Mouse (Mus musculus): ENCODE measurements around the gene Csrp2. TPM values are rescaled to one million over a fixed set of nuclear protein-coding genes. Genes with fewer than 3 reads are reported as not detected.

The Csrp2 gene
- 19.3 and 26.5 TPM in 2 replicates for total RNA-seq (2015)
- total RNA-seq (2017) = 61.1 and 92.4 TPM in 2 replicates

DNA sequence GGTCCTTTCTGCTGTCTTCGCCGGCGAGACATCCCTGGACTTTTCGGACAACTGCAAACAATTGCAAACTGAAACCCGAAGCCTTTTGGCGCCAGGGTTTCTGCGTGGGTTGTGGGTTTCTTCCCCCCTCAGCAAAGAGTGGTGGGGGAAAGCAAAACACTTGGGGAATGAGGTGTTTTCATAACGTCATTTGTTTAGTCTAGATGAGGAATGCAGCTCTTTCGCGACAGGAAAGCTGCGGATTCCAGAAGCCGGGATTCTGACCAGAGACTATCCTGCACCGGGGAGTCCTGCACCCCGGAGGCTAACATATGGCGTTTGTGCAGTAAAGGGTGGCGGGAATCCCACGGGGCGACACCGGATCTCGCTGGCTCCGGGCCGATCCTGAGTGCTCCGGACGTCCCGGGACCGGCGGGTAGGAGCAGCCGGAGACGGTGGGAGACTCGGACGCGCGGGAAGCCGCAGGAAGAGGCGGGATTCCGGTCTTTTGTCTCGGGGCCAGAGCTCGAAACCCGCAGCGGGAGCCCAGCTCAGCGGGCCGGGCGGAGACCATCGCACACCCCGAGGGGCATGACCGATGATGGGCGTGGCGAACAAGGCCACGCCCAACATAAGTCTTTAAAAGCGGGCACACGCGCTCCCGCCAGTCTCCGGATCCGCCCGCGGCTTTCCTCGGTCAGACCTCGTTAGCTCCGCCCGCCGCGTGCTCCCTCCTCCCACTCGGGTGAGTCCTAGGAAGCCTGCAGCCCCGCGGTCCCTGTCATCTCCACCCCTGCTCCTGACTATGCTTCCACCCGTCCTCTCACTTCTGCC is at the start of gene Csrp2:
TSS of gene Csrp2 (plus strand) at position 259 of the 813 bp plus-strand sequence.
- peak; percentile 84 for ATAC-seq (replicated peaks; ENCODE audit: poor library complexity)

DNA sequence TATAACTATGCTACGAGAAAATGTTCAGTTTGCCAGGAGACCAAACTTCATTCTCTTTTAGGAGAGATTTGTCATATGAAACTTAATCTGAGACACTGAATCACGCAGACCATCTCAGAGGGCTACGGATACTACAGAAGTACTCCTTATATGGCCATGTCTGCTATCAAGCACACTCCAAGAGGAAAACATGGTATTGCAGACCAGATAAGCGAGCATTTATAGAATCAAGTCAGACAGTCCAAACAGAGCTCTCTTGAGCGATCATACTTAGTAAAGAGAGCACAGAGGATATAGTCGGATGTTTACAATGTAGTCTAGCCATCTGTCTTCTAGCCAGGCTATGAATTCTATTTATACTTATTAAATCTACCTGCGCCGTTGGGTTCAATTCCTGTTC is 44.7 kb upstream of the Csrp2 start:
- no peak for ATAC-seq (replicated peaks; ENCODE audit: poor library complexity)

DNA sequence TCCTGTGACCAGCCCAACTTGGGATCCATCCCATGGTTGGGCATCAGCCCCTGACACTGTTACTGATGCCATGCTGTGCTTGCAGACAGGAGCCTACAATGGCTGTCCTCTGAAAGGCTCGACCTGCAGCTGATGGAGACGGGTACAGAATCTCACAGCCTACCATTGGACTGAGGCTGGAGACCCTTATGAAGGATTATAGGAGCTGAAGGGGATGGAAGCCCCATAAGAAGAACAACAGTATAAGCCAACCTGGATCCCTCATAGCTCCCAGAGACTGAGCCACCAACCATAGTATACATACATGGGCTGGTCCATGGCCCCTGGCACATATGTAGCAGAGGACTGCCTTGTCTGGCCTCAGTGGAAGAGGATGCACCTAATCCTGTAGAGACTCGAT is 42.6 kb upstream of the Csrp2 start:
- no peak for ATAC-seq (replicated peaks; ENCODE audit: poor library complexity)

DNA sequence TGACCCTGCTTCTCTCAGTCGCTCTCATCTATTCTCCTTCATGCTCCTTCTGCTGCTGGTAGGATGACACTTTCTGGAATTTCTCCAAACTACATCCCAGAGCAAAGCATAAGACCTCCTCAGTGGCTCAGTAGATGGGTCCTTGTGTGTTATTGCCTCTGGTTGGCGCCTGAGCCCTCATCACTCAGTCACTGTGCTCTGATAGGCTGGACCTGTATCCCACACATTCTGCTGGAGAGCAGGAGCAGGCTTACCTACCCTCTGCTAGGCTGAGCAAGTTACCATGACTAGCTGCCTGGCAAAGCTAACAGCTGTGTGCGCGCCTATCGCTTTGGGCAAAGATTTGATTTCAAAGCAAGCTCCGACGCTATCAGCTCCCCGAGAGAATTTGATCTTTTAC is 41.7 kb upstream of the Csrp2 start:
- ATAC-seq (replicated peaks; ENCODE audit: poor library complexity) = no peak

DNA sequence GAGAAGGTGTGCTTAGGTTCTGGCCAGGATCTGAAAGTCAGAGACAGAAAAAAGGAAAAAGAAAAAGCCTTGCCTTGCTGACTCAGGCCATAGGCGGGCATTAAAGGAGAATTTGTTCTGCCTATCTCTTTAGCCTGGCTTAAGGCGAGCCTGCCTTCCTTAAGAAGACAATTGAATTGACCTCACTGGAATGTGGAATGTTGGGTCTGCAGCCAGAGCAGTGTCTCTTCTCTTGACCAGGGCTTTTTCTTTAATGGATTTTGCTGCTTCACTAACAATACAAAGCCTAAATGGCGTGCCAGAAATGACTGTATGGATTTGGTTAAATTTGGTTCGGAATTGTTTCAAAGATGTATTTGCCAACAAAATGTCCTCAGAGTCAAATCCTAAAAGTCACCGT is 40.9 kb upstream of the Csrp2 start:
- ATAC-seq (replicated peaks; ENCODE audit: poor library complexity) = no peak

DNA sequence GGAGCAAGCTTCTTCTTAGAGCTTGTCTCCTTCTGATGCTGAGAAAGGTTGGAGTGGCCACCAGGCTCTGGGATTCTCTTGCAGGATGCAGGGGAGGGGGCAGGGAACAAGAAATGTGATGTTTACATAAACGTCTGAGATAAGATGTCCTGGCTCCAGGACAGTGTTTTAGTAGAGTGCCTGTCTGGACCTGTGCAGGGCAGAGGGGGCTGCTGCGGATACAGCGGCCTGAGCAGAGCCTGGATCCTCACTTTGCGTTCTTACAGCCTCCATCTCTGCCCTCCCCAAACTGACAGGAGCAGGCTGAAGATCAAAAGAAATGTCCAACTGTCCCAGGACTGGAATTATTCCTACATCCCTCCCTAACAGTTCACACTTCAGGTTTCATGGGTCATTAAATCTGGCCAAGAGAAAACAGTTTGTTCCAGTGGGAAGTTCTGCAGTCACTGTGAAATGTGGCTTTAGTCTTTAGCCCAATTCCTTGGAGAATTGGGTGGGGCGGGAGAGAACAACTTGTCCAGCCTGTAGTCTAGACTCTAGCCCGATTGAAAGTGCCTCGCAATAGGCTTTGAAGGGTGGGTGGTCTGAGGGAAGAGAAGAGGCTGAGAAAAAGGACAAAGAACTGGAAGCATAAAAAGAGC is 40.0 kb upstream of the Csrp2 start:
- ATAC-seq (replicated peaks; ENCODE audit: poor library complexity) = no peak

DNA sequence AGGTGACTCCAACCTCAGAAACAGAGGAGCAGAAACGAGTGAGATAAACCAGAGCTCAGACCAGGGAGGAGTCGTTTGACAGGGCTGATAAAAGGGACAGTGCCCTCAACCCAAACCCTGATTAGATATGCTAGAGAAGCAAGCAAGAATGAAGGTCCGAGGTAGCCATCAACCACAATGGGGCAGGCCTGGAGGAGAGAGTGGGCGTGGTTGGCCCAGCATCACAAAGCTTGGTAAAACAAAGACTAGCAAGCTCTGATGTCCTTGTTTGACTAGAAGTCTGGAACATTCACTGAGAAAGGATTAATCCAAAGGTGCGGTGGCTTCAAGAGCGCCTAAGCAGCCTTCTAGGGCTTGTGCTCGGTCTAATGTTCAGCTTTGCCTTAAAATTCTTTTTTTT is 38.2 kb upstream of the Csrp2 start:
- no peak for ATAC-seq (replicated peaks; ENCODE audit: poor library complexity)

DNA sequence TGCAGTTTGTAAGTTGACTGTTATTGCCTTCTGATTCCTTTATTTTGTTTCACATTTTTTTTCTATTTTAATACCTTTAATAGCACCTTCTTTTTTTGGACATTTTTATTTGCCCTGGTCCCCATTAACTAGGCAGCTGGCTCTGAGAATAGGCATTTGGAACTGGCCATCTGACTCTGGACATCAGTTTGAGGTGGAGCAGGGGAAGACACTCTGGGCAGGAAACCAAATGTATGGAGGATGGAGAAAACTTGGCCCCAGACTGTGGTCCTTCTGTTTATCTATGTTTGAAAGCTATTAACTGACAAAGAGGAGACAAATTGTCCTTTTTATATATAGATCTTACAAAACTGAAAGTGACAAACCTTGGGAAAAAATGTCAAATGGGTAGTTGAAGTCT is 36.9 kb upstream of the Csrp2 start:
- ATAC-seq (replicated peaks; ENCODE audit: poor library complexity) = no peak

DNA sequence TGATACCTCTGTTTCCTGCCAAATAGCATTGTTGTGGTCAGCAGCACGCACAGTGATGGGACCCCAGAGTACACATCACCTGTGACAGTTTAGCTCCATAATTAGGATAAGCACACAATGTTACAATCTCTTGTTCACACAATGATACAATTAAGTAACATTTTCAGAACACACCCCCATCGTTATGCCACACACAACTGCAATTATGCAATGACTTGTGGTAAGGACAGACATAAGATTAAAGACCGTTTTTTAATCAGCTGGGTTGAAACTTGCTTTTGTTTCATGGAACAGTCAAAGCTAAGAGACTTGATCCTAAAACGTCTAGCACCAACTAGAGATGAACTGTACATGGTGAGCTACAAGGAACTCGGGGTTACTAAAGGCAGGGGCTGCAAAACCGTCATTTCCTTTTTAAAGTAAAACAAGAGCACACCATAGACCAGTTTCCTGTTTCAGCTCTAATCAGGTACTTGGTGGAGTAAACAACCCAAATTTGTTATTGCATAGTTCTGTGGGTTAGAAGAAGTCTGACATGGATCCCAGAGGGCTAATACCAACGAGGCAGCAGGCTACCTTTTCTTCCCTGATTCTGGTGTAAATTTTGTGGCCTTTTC is 28.8 kb upstream of the Csrp2 start:
- peak; percentile 86 for ATAC-seq (replicated peaks; ENCODE audit: poor library complexity)

DNA sequence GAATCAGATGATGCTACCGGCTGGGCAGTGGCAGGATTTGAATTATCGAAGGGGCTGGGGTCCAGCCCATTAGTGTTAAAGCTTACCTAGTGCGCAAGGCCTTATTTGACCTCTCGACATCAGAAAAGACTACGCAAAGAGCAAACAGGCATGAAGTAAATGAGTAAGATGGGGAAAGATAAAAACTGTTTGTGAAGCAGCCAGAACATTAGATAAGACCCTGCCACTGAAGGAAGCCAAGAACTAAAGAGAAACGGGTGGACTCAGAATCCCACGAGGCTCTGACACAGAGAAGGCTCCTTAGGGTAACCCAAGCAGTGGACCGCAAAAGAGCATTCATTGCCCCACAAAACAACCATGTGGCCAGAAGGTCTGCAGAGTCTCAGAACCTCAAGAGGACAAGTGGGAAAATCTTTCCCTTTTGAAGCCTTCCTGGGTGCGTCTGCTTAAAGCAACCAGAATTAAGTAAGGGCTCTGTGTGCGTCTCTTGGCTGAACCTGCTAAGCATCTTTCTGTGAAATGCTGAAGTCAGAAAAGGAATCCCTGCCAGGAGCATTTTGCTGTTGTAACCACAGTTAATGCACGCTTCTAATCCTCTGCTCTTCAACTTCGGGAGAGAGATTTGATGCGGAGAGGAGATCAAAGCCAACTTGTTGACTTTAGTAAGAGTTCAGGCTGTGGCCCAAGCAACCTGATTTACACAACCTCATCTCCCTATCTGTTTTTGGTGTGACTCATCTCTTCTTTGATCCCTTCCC is 19.7 kb upstream of the Csrp2 start:
- no peak for ATAC-seq (replicated peaks; ENCODE audit: poor library complexity)

DNA sequence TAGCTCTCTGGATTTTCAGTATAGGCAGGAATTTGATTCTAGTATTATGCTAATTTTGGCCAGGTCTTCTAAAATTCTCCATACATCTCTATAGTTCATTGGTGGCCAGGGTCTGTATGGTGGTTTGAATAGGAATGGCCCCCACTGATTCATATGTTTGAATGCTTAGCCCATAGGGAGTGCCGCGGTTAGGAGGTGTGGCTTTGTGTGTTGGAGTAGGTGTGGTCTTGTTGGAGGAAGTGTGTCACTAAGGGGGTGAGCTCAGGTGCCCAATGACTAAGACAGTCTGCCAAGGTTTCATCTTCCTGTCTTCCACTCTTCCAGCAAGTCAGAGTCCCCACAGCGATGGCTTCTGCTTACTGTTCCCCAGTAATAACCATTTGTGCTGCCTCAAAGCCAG is 15.7 kb upstream of the Csrp2 start:
- ATAC-seq (replicated peaks; ENCODE audit: poor library complexity) = no peak

DNA sequence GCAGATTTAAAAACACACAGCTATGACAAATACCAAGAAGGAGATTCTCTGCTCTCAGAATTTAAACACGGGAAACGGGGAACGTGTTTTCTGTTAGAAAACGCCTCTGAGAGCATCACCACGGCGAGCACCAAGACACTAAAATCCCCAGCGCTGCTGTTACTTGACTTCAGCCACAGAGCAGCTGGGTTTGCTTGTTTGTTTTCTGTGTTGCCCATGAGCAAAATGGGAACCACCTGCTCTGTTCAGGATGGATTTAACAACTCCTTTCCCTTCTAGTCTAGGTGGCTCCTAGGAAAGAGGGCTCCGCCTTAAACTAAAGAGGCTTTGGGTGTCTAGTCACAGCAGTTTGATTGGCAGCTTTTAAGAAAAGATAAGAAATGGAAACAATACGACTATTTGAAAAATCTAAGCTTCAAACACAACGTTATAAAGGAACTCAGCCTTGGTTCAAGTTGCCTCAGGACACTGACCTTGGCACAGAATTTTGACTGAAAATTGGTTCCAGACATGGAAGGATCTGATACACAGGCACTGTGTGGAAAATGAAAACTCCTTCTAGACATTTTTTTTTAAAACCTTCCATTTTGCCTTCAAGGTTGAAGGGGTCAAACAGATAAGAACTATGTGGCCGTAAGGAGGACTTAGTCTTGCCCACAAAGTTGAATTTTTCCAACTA is 2.8 kb upstream of the Csrp2 start:
- ATAC-seq (replicated peaks; ENCODE audit: poor library complexity) = no peak

DNA sequence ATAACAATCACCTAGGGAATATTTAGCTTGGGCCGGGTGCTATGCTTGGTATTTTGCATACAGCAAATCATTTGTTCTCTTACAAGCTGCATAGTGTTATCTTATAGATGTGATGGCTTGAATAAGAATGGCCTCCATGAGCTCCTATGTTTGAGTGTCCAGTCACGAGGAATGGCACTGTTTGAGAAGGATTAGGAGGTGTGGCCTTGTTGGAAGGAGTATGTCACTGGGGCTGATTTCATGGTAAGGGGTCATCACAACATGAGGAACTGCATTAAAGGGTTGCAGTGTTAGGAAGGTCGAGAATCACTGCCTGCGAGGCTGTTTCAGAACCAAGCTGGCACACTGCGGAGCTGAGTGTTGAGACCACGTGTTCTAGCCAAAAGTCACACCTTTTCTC is 2.1 kb upstream of the Csrp2 start:
- no peak for ATAC-seq (replicated peaks; ENCODE audit: poor library complexity)

DNA sequence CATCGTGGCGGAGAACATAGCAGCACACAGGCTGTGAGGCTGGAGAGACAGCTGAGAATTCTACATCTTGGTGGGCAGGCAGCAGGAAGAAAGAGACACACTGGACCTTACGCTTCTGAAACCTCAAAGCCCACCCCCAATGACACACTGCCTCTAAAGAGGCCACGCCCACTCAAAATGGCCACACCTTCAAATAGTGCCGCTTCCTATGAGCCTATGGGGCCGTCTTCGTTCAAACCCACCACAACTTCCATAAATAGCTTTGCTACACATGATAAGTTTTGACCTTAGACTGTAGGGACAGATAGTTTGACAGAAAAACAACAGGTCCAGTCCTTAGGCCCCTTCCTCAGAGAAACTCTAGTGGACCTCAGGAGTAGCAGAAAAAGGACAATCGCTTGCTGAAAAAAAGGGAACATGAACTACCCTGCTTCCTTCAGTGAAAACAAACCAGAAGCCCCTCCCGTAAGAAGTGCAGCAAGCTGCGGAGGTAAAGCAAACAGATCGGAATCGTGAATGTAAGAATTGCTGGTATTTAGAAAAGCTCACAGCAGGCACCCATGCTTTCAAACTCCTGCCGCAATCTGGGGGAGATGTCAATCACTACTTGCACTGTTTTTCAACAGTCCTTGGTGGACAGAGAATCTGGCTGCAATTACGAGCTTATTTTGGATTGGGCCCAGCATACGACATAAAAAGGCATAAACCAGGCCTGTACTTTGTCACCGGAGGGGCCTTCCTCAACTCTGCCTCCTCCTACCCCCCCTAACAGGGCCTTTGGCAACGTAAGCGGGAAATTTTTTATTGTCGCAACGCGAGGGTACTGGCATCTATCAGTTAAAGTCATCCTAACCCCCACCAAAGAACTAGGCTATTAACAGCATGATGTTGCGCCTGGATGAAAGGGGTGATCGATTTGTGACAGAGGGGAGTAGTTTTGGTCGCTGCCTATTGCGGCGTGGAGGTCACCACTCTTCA is 886 bp upstream of the Csrp2 start:
- ATAC-seq (replicated peaks; ENCODE audit: poor library complexity) = peak; percentile 45

DNA sequence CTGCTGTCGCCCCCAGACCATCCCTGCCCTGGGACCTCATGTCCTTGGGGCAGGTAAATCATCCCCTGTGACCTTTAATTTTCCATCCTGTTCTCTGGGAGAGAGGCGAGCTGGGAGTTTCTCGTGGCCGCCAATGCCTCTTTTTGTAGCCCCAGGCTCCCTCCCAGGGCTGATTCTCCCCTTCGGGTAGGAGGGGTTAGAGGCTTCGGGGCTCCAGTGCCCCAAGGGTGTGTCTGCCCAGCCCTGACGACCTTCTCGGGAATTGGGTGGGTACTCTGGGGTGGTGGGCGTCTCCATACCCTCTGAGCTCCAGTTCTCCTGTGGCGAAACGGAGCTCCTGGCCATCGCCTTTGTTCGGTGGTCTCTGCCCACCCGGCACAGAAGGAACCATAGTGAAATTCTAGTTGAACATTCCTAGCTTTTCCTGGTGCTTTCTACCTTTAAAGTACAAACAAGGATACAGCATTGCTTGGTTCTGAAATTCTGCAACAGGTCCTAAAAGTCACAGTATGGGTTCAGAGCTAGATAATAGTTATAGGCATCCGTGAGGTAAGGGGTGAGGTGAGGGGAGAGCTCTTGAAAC is 870 bp downstream of the Csrp2 start:
- ATAC-seq (replicated peaks; ENCODE audit: poor library complexity) = peak; percentile 10; the same call in 1 of the 2 replicates

DNA sequence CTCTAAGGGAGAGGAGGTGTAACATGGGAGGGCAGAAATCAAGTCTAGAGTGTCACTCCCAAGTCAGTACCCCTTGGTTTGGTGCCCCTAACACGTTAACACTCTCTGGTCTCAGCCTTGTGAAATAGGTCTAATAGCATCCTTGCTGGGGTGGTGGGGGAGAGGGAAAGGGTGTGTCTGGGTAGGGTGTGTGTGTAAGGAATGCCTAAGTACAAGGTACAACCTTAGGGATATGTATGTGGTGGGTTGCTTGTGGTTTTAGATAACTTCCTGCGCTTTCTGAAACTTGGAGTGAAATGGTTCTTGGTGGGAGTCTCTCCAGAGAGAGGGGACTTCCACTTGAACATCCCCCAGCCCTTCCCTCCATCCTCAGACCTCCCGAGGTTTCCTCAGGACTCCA is 2.3 kb downstream of the Csrp2 start:
- no peak for ATAC-seq (replicated peaks; ENCODE audit: poor library complexity)

DNA sequence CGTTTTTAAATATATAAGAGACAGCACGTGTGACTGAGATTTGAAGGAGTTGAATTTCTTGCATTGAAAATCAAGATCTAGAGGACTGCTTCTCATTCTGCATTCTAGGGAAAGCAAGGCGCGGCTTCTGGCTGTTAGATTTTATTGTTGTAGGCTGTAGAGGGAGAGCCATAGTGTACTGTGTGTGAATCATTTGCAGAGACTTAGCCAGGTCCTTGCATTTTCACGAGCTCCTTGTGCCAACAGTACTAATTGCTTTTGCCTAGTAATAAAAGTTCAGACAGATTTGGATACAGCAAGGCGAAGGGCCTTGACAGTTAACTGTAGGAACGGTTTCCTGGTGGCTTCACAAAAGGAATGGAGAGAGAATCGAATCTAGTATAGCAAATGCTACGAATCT is 3.0 kb downstream of the Csrp2 start:
- no peak for ATAC-seq (replicated peaks; ENCODE audit: poor library complexity)

DNA sequence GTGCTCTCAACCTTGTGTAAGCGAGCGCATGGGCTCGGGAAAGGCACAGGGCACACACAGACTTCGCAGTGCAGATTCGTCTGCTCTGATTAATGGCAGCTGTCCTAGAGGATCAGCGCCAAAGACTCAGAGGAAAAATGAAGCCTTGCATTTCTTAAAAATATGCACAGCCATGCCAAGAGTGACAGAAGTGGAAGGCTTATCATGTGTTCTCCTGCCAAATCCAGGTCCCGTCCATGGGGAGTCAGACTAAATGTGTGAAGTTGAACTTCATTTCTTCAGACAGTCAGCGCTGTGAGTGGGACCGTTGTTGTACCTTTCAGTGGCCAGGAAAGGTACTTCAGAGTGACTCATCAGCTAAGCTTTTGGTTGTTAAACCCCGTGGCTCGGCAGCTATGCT is 7.9 kb downstream of the Csrp2 start:
- ATAC-seq (replicated peaks; ENCODE audit: poor library complexity) = no peak

DNA sequence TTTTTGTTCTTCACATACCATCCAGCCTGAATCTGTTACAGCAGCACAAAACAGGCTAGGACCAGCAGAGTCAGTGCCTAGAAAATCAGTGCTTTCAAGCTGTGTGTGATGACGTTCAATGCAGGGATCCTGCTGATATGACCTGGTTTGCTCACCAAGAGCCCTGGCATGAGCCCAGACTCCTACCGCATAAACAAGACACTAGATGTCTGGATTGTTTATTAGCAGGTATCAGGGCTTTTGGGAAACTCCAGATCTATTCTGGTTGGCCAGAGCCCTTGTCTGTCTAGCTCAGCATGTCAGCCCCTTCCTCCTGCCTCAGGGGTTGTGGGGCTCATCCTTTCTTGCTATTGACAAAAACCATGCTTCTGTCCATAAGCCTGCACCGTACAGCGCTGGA is 10.2 kb downstream of the Csrp2 start:
- ATAC-seq (replicated peaks; ENCODE audit: poor library complexity) = no peak

Data from megakaryocyte progenitor cell, adult 5-6 weeks (primary cell).